Mouse (Mus musculus): ENCODE measurements around the gene Elp5. TPM values are rescaled to one million over a fixed set of nuclear protein-coding genes. Genes with fewer than 3 reads are reported as not detected.
"Not testable (repeated sequence)": the region's sequence is repeated elsewhere in the genome, so short reads cannot be mapped to it uniquely, and the experiment has no call there.

The Elp5 gene
- total RNA-seq, 2 experiments from 2014 or later: 79.2 to 88.5 TPM

GRCm38 (mm10) chr11:69966860-69967517 lies 15.3 kb downstream of the Elp5 start:
- intact Hi-C loops (cut with DNase I): loop anchor here (5.0 kb wide), 1 partner anchor 35 kb away; no protein-coding TSS in a partner anchor
- no peak for DNase-seq (ENCODE audit: low spot score in 2 of 2)

DNA sequence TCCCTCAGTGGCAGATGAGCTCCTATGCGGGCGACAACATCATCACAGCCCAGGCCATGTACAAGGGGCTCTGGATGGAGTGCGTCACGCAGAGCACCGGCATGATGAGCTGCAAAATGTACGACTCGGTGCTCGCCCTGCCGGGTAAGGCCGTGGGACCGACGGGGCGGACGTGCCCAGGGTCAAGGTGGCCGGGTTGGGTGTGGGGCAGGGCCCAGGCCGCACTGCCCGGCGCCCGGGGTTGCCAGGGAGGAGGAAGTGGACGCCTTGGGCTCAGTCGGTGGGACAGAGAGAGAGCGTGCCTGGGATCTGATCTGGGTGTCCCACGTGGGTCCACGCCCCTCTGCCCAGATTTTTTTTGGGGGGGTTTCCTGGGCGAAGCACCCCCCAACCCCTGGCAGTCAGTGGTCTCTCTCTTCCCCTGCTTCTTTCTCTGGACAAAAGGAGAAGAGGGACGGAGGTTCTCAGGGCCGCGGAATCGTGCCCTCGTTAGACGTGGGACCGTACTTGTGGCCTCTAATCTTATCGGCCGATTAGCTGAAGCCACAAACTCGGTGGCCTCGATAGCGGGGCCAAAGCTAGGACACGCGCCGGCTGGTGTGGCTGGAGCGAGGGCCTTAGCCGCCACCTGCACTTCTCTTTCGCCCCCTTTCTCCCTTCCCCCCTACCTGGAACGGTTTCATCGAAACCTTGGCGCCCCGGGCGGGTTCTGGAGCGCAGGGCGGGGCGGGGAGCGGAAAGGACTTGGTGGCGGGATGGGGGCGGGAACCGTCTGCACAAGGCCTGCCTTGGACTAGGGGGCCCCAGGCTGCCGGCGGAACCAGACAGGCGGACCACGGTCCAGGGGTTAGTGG lies 16.1 kb downstream of the Elp5 start:
- intact Hi-C loops (cut with DNase I): loop anchor here (5.0 kb wide), 1 partner anchor 34 kb away; no protein-coding TSS in a partner anchor
- no peak for DNase-seq (ENCODE audit: low spot score in 2 of 2)

DNA sequence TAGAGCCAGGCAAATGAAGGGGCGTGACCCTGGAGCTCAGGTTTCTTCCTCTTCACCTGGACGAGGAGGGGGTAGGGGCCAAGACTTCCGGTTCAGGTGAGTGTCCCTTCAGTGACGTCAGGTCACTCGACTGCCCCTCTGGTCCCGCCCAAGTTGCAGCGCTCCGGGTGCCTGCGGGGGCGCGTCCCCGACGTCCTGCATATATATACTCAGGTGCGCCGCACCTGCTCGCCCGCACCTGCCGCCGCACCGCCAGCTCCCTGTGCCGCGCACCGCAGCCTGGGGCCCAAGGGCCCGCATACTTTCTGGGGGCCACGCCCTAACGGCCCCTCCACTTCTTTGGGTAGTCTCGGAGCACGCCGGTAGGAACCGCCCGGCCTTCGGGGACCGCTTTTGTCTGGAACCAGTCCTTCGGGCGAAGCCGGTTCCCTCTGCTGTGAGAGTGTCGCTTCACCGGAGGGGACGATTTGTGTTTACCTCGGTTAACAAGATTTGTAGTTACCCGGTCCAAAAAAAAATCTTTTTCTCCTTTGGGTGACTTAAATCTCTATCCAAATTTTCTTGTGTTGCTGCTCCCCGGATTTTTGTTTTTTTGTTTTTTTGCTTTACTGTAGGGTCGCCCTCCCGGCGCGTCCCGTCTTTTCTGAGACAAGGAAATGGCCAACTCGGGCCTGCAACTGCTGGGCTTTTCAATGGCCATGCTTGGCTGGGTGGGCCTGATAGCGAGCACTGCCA lies 16.9 kb downstream of the Elp5 start:
- intact Hi-C loops (cut with DNase I): loop anchor here (5.0 kb wide), 1 partner anchor 33 kb away; no protein-coding TSS in a partner anchor

DNA sequence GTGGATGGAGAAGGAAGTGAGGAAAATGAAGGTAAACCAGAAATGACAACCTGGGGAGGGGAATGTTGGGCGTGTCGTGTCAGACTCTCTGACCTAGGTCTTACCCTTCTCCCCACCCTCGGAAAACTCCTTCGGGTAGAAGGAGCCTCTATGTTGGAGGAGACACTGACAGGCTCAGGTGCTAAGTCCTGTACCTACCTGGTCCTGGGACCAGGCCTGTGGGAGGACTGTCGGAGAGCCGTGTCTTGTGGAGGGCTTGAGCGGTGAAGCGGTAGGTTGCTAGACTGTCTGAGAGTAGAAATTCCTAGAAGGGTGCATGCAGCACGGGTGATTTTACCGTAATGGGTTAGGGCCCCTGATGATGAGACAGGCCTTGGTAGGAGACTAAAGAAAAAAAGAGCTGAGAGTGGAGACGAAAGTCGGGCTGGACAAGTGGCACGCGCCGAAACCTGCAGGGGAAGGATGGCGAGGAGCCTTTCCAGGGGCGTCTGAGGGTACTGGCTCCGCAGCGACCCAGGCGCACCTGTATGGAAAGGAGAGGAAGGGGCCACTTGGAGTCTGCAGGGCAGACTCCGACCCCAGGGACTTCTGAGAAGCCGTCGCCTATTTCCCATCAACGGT lies 17.6 kb downstream of the Elp5 start, which contains the start of gene Cldn7:
TSS of gene Cldn7 (plus strand) at position 130 of the 621 bp plus-strand sequence.
- DNase-seq (ENCODE audit: low spot score in 2 of 2): no peak
- intact Hi-C loops (cut with DNase I): loop anchor here (5.0 kb wide), 1 partner anchor 32 kb away; no protein-coding TSS in a partner anchor

More for the DNA sequence above, 16.9 kb downstream of the Elp5 start:
- no peak for DNase-seq (ENCODE audit: low spot score in 2 of 2)

DNA sequence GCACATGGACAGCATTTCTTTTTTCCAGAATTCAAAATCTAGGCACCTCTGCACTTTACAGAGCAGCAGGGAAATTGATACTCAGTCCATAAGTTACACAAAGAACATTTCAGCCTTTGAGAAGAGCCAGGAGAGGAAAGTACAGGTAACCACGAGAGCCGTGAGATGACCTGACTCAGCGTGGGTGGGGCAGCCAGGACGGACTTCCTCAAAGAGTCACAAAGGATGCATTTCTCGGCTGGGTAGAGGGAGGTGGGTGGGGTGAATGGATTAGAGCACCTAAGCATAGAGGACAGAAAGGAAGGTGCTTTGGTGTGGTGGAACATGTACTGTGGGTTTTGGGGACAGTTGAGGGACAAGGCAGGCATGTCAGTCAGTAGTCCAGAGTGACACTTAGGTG lies 20.5 kb downstream of the Elp5 start:
- no peak for DNase-seq (ENCODE audit: low spot score in 2 of 2)
- intact Hi-C loops (cut with DNase I): no loop called here

DNA sequence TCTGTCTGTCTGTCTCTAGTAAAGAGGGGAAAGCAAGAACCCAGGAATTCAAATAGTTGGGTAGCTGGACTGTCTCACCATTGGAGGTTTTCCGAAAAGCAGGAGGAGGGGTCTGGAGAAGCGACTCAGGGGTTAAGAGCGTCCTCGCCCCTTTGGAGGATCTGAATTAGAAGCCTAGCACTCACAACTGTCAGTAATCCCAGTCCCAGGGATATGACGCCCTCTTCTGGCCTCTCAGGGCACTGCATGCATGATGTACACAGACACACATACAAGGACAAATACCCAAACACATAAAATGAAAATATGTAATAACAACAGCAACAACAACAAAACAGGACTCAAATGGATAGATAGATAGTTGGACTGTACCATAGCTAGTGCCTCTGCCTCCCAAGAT lies 21.7 kb downstream of the Elp5 start:
- intact Hi-C loops (cut with DNase I): no loop called here
- DNase-seq (ENCODE audit: low spot score in 2 of 2): no peak

- no peak for DNase-seq (ENCODE audit: low spot score in 2 of 2)
- intact Hi-C loops (cut with DNase I): no loop called here
These were observed 26.1 kb downstream of the Elp5 start for GRCm38 (mm10) chr11:69956218-69956617.

- DNase-seq (ENCODE audit: low spot score in 2 of 2); intact Hi-C loops (cut with DNase I): not testable (repeated sequence)
These were observed 26.7 kb downstream of the Elp5 start for GRCm38 (mm10) chr11:69955618-69956017.

- no peak for DNase-seq (ENCODE audit: low spot score in 2 of 2)
- intact Hi-C loops (cut with DNase I): no loop called here
These were observed 28.9 kb downstream of the Elp5 start for GRCm38 (mm10) chr11:69953267-69953915.

DNA sequence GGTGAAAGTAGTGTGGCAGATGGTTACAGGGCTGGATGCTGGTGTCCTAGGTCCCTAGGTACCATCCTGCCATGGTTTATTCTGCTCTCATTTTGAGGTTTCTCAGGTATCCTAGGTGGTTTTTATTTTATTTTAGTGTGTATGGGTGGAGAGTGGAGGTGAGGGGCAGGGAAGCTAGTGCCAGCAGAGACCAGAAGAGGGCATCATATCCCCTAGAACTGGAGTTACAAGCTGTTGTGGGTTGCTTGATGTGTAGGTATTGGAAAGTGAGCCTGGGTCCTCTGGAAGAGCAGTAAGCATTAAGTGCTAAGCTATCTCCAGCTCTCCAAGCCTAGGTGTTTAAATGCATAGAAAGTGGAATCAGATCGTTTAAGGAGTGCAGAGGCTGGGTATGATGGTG lies 30.0 kb downstream of the Elp5 start:
- intact Hi-C loops (cut with DNase I): no loop called here
- no peak for DNase-seq (ENCODE audit: low spot score in 2 of 2)

GRCm38 (mm10) chr11:69950807-69951459 lies 31.4 kb downstream of the Elp5 start:
- DNase-seq (ENCODE audit: low spot score in 2 of 2): no peak
- intact Hi-C loops (cut with DNase I): no loop called here

GRCm38 (mm10) chr11:69948763-69949150 lies 33.6 kb downstream of the Elp5 start:
- peak; percentile 59 to 70 for DNase-seq (ENCODE audit: low spot score in 2 of 2)
- intact Hi-C loops (cut with DNase I): loop anchor here (2.0 kb wide), 1 partner anchor 14 kb away; the partner anchor contains the start of gene Ybx2

GRCm38 (mm10) chr11:69948066-69948762 lies 34.1 kb downstream of the Elp5 start, which contains the start of gene Slc2a4:
Gene Slc2a4, minus strand, starts transcription at chr11:69948188.
- intact Hi-C loops (cut with DNase I): loop anchor here (2.0 kb wide), 1 partner anchor 13 kb away; the partner anchor contains the start of gene Ybx2
- peak; percentile 35 to 50 for DNase-seq (ENCODE audit: low spot score in 2 of 2)

DNA sequence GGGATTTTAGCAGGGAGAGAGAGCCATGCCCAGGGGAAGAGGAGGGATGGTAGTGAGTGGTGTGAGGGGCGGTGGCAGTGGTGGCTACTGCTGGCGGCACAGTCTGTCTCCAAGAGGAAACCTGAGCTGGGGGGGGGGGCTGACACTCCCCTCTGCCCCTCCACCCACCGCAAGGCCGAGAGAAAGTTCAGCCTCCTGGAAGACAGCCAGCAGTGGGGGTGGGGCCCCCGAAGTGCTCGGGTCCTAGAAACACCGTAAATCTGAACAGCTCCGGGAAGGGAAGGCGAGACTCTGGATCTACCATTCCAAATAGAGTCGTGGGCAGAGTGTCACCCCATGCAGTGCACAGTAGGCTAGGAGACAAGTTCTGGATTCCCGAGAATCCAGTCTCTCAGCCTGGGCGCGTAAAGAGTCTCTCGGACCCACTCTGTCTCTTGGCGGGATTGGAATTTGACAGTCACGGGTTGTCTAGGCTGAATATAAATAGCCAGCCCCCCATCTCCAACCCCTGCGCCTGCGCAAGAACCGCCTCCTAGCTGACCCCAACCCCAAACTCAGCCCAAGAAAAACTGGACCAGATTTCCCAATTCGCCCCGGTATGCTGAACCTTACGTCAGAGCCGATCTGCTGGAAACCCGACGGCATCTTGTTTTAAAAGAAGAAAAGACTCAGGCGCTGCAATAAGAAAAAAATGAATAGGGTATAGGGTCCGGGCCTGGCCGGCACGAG lies 34.8 kb downstream of the Elp5 start:
- intact Hi-C loops (cut with DNase I): loop anchor here (2.0 kb wide), 1 partner anchor 13 kb away; the partner anchor contains the start of gene Ybx2
- DNase-seq (ENCODE audit: low spot score in 2 of 2): no peak

DNA sequence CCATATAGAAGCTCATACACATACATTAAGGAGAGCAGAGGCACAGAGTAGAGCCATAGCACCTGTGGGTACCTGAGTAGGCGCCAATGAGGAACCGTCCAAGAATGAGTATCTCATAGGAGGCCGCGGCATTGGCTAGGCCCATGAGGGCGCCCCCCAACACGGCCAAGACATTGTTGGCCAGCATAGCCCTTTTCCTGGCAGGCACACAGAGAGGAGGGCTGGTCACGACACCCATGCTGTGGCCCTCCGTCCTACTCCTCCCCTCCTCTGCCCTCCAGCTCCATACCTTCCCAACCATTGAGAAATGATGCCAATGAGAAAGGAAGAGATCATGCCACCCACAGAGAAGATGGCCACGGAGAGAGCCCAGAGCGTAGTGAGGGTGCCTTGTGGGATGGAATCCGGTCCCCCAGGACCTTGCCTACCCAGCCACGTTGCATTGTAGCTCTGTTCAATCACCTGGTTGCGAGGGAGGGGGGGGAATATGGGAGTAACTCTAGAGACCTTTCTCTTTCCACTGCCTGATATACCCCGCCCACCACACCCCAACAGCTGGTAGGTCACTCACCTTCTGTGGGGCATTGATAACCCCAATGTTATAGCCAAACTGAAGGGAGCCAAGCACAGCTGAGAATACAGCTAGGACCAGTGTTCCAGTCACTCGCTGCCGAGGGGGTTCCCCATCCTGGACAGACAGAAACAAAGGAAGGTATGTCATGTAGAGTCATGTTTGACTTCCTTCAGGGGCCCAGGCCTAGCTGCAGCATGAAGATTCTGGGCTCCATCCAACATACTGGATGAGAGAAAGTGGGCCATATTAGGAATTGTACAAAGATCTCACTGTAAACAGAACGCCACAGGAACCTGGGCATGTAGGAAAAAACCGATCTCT lies 36.1 kb downstream of the Elp5 start:
- no peak for DNase-seq (ENCODE audit: low spot score in 2 of 2)
- intact Hi-C loops (cut with DNase I): no loop called here

- DNase-seq (ENCODE audit: low spot score in 2 of 2): no peak
- intact Hi-C loops (cut with DNase I): no loop called here
These were observed 37.1 kb downstream of the Elp5 start for GRCm38 (mm10) chr11:69945216-69945615.

Data from left cerebral cortex, postnatal 36 days (tissue).